Mouse (Mus musculus) adrenal gland (tissue): ENCODE measurements around the gene Rlim.

Experiments
- intact Hi-C: fragments of 180-260 bp; cut with DNase I; formaldehyde crosslinking; loops from one replicate; pipeline ENCODE4 v1.15.1; 2025
- long read RNA-seq, 2 experiments: library from polyadenylated mRNA; unstranded; transcript quantifications; one replicate each; pipeline ENCODE4 v2.0.0; 2020; ENCODE audit warnings: borderline replicate concordance in 1 of 2; ENCODE audit not compliant: insufficient replicate concordance in 1 of 2

The Rlim gene
- long read RNA-seq, experiment 1, full-length matches to known transcripts, result 3 of 17 reads
- long read RNA-seq, experiment 1, partial matches to known transcripts, result 1 of 17 reads
- long read RNA-seq, experiment 1, other reads (novel, unspliced or antisense), result 13 of 17 reads
- long read RNA-seq, experiment 2, full-length matches to known transcripts, result 1 of 14 reads
- long read RNA-seq, experiment 2, partial matches to known transcripts, result 0 of 14 reads
- long read RNA-seq, experiment 2, other reads (novel, unspliced or antisense), result 13 of 14 reads

- intact Hi-C loops, result no loop called here
These were observed at the start of gene Rlim for GRCm38 (mm10) chrX:103981169-103981689. Rlim (minus strand) TSS chrX:103981284.

DNA sequence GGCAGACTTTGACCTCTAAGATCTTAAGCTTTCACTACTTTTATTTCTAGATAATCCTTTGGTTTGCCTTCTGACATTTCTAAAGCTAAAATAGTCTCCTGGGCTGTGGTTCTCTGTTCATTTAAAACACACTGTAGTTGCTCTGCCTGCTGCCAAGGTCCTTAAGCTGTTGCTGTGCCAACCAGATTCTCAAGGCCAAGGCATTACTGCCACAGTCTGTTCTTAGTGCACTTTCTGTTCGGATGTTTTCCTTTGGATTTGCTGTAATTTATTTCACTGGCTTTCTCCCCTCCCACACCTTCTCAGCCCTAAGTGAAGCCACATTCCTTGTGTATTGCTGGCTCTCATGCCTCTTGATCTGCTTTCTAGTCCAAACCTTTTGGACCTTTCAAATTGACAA, 36.1 kb upstream of the Rlim start:
- intact Hi-C loops, result no loop called here

- intact Hi-C loops, result no loop called here
These were observed 34.0 kb upstream of the Rlim start for GRCm38 (mm10) chrX:104015048-104015447.

DNA sequence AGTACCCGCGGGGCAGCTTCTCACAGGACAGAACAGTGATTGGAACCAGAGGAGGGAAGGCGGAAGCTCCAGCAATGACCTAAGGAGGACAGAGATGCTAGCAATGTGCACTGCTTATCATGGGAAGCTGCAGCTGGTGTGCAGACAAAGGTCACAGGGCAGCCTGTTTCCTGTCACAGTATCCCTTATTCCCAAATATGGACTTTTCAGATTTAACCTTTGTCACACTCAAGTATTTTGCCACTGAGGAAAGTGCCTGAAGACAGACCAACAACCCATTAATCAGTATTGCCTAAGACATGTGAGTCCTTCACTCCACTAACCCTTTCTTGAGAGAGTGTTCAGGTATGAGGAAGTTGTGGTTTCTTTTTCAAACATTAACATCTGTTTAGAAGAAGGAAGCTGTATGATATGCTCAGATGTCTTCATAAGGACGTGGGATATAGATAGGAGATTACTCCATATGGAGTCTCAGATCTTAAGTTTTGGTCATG, 32.3 kb upstream of the Rlim start:
- intact Hi-C loops, result no loop called here

- intact Hi-C loops, result loop anchor here (5.0 kb wide), 2 partner anchors 77 to 512 kb away; no protein-coding TSS in a partner anchor
These were observed 13.7 kb upstream of the Rlim start for GRCm38 (mm10) chrX:103994741-103995140.

DNA sequence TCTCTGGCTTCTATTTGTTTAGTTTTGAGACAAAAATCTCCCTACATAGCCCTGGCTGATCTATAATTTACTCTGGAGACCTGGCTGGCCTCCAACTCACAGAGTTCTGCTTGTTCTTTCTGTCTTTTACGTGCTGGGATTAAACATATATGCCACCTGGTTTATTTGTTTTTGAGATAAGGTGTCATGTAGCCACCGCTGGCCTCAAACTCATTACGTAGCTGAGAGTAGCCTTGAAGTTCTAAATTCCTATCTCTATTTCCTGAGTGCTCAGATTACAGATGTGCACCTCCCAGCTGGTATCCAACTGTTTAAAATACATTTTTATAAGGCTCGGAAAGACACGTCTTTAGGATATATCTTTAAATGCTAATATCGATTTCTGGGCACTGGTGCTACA, 12.8 kb upstream of the Rlim start:
- intact Hi-C loops, result loop anchor here (5.0 kb wide), 2 partner anchors 77 to 512 kb away; no protein-coding TSS in a partner anchor

GRCm38 (mm10) chrX:103991702-103992101, 10.6 kb upstream of the Rlim start:
- intact Hi-C loops, result loop anchor here (5.0 kb wide), 2 partner anchors 74 to 509 kb away; no protein-coding TSS in a partner anchor

DNA sequence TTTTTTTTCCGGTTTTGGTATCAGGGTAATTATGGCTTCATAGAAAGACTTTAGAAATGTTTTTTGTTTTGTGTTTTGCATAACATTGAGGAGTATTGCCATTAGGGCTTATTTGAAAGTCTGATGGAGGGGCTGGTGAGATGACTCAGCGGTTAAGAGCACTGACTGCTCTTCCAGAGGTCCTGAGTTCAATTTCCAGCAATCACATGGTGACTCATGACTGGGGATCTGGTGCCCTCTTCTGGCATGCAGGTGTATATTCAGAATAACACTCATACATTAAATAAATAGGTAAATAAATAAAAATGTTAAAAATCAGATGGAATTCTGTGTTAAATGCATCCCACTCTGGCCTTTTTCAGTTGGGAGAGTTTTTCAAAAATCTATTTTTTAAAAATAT, 9.3 kb upstream of the Rlim start:
- intact Hi-C loops, result loop anchor here (5.0 kb wide), 2 partner anchors 73 to 508 kb away; no protein-coding TSS in a partner anchor

DNA sequence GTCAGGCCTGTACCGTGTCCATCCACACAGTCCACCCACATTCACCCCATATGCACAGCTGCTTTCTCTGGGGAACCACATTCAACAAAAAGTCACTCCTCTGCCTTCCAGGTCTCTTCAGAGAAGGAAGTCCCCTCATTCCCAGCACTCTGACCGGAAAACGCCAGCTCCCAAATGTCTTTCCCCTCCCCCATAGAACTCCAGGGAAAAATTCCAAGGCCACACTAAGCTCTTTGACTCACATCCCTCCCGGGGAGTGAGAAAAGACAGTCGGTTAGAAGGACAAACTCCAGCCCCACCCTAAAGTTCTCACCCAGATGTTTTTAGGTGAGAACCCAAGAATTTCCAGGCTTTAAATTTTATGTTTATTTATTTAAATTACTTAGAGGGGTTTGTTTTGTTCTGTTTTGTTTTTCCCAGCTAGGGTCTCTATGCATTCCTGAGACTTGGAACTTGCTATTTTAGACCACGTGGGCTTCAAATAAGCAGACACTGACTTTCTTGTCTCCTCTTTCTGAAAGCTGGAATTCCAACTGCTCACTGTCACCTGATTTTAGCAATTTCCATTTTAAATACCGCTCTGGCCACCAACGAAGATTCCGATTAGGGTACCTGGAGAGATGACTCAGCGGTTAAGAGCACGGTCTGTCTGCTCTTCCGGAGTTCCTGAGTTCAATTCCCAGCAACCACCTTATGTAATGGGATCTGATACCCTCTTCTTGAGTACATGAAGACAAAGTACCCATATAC, 6.3 kb upstream of the Rlim start:
- intact Hi-C loops, result no loop called here

DNA sequence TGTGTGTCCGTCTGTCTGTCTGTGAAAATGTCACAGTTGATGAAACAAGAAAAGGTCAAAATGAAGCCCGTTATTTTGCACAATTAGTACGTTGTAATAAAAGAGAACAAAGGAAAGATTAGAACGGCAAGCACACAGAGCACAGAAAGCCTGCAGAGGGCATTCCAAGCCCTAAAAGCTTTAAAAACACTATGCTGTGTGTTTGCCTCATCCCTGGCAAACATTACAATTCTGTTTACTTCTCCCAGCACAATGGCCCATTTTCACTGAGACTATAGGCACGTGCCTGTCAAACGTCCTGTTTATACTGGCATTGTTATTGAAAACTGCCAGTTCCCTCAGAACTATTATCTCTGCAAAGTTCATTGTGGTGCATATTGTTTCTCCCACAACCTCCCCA, 5.1 kb upstream of the Rlim start:
- intact Hi-C loops, result no loop called here

GRCm38 (mm10) chrX:103984992-103985391, 3.9 kb upstream of the Rlim start:
- intact Hi-C loops, result no loop called here

GRCm38 (mm10) chrX:103981806-103982205, 722 bp upstream of the Rlim start:
- intact Hi-C loops, result no loop called here

DNA sequence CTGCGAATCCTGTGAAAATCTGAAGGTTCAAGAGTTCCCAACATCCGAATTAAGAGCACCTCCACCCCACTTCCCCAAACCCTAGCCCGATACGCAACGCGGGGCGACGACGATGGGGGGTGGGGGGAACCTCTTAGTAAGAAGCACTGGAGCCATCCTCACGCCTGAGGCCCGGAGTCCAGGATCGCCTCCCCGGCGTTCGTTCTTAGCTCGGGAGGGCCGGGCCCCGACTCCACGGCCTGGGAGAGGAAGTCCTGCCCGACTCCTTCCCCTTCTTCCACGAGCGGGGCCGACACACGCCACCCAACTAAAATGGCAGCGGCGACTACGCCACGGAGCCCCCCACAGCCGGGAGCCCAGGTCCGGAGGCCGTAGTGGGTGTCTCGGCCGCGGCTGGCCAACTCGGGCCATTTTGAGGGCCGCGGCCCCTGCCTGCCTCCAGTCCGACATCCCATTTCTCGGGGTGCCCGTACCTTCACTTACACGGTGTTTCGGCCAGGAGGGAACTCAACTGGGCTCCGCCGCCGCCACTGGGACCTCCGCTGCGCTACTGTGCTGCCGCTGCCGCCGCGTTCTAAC, 405 bp downstream of the Rlim start:
- intact Hi-C loops, result no loop called here

GRCm38 (mm10) chrX:103980036-103980435, 1.0 kb downstream of the Rlim start:
- intact Hi-C loops, result no loop called here

DNA sequence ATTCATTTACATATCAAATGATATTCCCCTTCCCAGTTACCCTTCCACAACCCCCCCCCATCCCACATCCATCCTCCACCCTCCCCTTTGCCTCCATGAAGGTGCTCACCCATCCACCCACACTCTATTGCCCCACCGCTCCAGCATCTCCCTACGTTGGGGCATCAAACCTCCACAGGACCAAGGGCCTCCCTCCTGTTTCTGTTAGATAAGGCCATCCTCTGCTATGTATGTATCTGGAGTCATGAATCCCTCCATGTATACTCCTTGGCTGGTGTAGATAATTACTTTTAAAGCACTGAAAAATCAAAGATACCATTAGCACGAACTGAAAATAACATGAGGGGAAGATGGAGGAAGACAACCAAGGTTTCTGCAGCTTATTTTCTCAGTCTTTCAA, 41.4 kb downstream of the Rlim start:
- intact Hi-C loops, result no loop called here

- intact Hi-C loops, result no loop called here
These were observed 43.8 kb downstream of the Rlim start for GRCm38 (mm10) chrX:103937333-103937732.

GRCm38 (mm10) chrX:103922436-103922835, 58.6 kb downstream of the Rlim start:
- intact Hi-C loops, result no loop called here

GRCm38 (mm10) chrX:103918954-103919353, 62.1 kb downstream of the Rlim start:
- intact Hi-C loops, result loop anchor here (5.0 to 10.0 kb wide), 3 partner anchors 73 to 437 kb away; no protein-coding TSS in a partner anchor

DNA sequence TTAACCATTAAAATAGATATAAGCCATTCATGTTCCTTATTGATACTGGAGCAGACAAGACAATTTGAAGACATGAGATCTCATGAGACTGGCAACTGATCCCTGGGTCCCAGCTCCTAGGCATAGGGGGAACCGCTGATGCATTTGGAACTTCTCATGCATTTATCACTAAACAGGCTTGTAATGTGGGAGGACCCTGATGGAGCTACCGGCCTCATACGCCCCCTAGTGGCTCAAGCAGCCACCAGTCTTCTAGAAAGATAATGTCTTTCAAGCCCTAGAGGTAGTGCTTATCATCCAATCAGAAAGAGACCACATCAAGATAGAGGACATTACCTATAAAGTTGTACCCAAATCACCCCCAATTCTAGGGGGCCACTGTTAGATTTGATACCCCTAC, 66.3 kb downstream of the Rlim start:
- intact Hi-C loops, result loop anchor here (5.0 to 10.0 kb wide), 3 partner anchors 78 to 432 kb away; no protein-coding TSS in a partner anchor
